Mouse (Mus musculus): ENCODE results near the gene Hsd3b1. TPM values are rescaled to one million over a fixed set of nuclear protein-coding genes. Genes with fewer than 3 reads are reported as not detected.

Hsd3b1 gene
- polyA plus RNA-seq, 1 experiment from 2014 or later: 0.73 TPM

Other genes starting within 250 kb of the Hsd3b1 start
- gene Hsd3b5, start 229.5 kb downstream of the Hsd3b1 start, polyA plus RNA-seq (2016; fragmentation: Nextera tagmentation; extraction: Ambion mirVana): not detected in 2 replicates
- 0.06 TPM in 1 of 2 replicates, not detected in the other for gene Hsd3b2, start 135.3 kb downstream of the Hsd3b1 start, polyA plus RNA-seq (2016; fragmentation: Nextera tagmentation; extraction: Ambion mirVana)
- 0.18 TPM in 1 of 2 replicates, not detected in the other for gene Hsd3b3, start 96.7 kb downstream of the Hsd3b1 start, polyA plus RNA-seq (2016; fragmentation: Nextera tagmentation; extraction: Ambion mirVana)
- gene Hsd3b6, start 45.4 kb downstream of the Hsd3b1 start, polyA plus RNA-seq (2016; fragmentation: Nextera tagmentation; extraction: Ambion mirVana): 31.6 and 33.2 TPM in 2 replicates
- gene Hao2, start 33.4 kb upstream of the Hsd3b1 start, polyA plus RNA-seq (2016; fragmentation: Nextera tagmentation; extraction: Ambion mirVana): not detected in 2 replicates